Mouse (Mus musculus) bone marrow, adult 2 months (tissue): ENCODE data around the gene Slc25a5.

Experiments used
- CTCF ChIP-seq: fragments of 200-500 bp; IDR thresholded peaks from 2 replicates; pipeline ENCODE4 v1.5.1; 2011; ENCODE audit warnings: low read length, control low read depth; ENCODE audit not compliant: control insufficient read depth, insufficient read depth
- POLR2A ChIP-seq: fragments of 200-500 bp; IDR thresholded peaks from 2 replicates; pipeline ENCODE4 v1.6.1; 2011; ENCODE audit warnings: low read depth, mild to moderate bottlenecking, control low read depth, low read length, borderline replicate concordance; ENCODE audit not compliant: control insufficient read depth

- TF ChIP-seq CTCF (no peak), POLR2A (no peak)
These were observed 48.0 kb downstream of the Slc25a5 start for GRCm38 (mm10) chrX:36843346-36843990.
